Comparison of ENCODE assay signal across 8 mouse cellular contexts in the genomic region with DNA sequence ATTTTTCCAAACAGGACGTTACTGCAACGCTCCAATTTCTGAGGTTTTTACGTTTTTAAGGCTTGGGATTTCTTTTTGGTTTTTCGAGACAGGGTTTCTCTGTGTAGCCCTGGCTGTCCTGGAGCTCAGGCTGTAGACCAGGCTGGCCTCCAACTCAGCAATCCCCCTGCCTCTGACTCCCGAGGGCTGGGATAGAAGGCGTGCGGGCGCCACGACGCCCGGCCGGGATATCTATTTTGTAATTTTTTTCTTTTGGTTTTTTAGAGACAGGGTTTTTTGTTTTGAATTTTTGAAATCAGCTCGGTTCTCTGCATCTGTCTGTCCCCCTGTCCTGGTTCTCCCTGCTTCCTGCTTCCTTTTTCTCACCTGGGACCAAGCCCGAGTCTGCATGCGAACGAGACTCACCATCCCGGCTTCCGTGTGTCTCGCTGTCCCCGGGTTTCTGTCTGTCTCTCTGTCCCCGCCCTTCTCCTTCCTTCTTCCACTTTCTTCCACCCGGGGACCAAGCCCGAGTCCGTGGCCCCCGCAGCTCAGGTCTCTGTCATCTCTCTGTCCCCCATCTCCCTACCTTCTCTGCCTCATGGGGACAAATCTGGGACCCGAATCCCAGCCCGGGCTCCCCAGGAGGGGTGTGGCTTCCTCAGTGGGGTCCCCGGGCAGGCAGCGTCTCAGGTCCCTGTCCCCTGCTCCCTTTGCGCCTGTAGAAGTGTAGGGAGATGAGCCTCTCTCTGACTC. TPM values are rescaled to one million over a fixed set of nuclear protein-coding genes. Genes with fewer than 3 reads are reported as not detected.
DNase-seq lines count a peak whose midpoint lies in the region; ATAC-seq and TF ChIP-seq lines count a peak whose summit lies in the region.
"Not testable (repeated sequence)": the region's sequence is repeated elsewhere in the genome, so short reads cannot be mapped to it uniquely, and the experiment has no call there.

No protein-coding gene starts in this region.

- ATAC-seq in forebrain, embryonic 11.5 days (replicated peaks; ENCODE audit: low FRiP score): peak; percentile 48
- ATAC-seq in heart, embryonic 13.5 days (ENCODE audit: extremely low read depth, insufficient number of reproducible peaks, low FRiP score, low TSS enrichment): peak; percentile 44
- peak; percentile 44 for ATAC-seq in intestine, postnatal 0 days
- ATAC-seq in liver, embryonic 15.5 days (ENCODE audit: insufficient read depth): peak; percentile 37
- ATAC-seq in monocyte, adult 5-6 weeks (replicated peaks; ENCODE audit: insufficient number of reproducible peaks, low FRiP score, low TSS enrichment, poor library complexity, severe bottlenecking): peak; percentile 60
- ATAC-seq in stomach, embryonic 16.5 days (ENCODE audit: insufficient read depth, low FRiP score): peak; percentile 46

- not testable (repeated sequence) for H3K27me3 ChIP-seq in forebrain, embryonic 11.5 days (ENCODE audit: control insufficient read depth, insufficient read depth, low read length); heart, embryonic 13.5 days (replicated peaks); intestine, postnatal 0 days (replicated peaks; ENCODE audit: control insufficient read depth, insufficient read depth, low read length); liver, embryonic 15.5 days; stomach, embryonic 16.5 days (ENCODE audit: control insufficient read depth, insufficient read depth, low read length)

- not testable (repeated sequence) for TF ChIP-seq CTCF in intestine, postnatal 0 days (IDR thresholded peaks at IDR 0.05; ENCODE audit: low read depth)

- not testable (repeated sequence) for H3K9ac ChIP-seq in forebrain, embryonic 11.5 days (ENCODE audit: low read length); heart, embryonic 13.5 days; intestine, postnatal 0 days (ENCODE audit: low read depth, low read length); liver, embryonic 15.5 days; stomach, embryonic 16.5 days (ENCODE audit: low read length)

- H3K27ac ChIP-seq in forebrain, embryonic 11.5 days (ENCODE audit: low read depth, low read length); heart, embryonic 13.5 days (replicated peaks); liver, embryonic 15.5 days (replicated peaks); stomach, embryonic 16.5 days (ENCODE audit: low read length): not testable (repeated sequence)
- 0 out of 2 replicates have a peak overlapping the region, but pooled peaks have one; percentile 16 for H3K27ac ChIP-seq in intestine, postnatal 0 days (ENCODE audit: low read depth, low read length)

- peaks cover 26% of the 10 kb centered on the region; the same call in 1 of the 2 replicates for H3K36me3 ChIP-seq in forebrain, embryonic 11.5 days (ENCODE audit: control insufficient read depth, insufficient read depth, low read length)
- peaks cover 49% of the 10 kb centered on the region for H3K36me3 ChIP-seq in heart, embryonic 13.5 days
- H3K36me3 ChIP-seq in intestine, postnatal 0 days (ENCODE audit: control insufficient read depth, insufficient read depth): peaks cover 16% of the 10 kb centered on the region; the same call in 1 of the 2 replicates
- peaks cover 52% of the 10 kb centered on the region for H3K36me3 ChIP-seq in liver, embryonic 15.5 days (replicated peaks)
- H3K36me3 ChIP-seq in stomach, embryonic 16.5 days (ENCODE audit: control insufficient read depth, insufficient read depth, low read length): peaks cover 21% of the 10 kb centered on the region

- DNase-seq in 3T3-L1 (ENCODE audit: low read depth, low spot score): peak; percentile 33
- peak; percentile 35 for DNase-seq in adrenal gland, postnatal 25 days
- DNase-seq in forebrain, embryonic 11.5 days (ENCODE audit: low spot score): peak; percentile 84

- H3K4me3 ChIP-seq in forebrain, embryonic 11.5 days (ENCODE audit: low read depth, low read length); heart, embryonic 13.5 days; intestine, postnatal 0 days (ENCODE audit: low read depth, low read length); liver, embryonic 15.5 days (replicated peaks); stomach, embryonic 16.5 days (replicated peaks; ENCODE audit: low read length): not testable (repeated sequence)

- 85% methylated on average over 30 of the region's 30 CpGs for WGBS in forebrain, embryonic 11.5 days
- WGBS in heart, embryonic 13.5 days: 82% methylated on average over 30 of the region's 30 CpGs
- 88% methylated on average over 30 of the region's 30 CpGs for WGBS in intestine, postnatal 0 days
- WGBS in liver, embryonic 15.5 days (ENCODE audit: insufficient replicate concordance): 77% methylated on average over 30 of the region's 30 CpGs
- 85% methylated on average over 30 of the region's 30 CpGs for WGBS in stomach, embryonic 16.5 days

- H3K4me2 ChIP-seq in forebrain, embryonic 11.5 days (ENCODE audit: low read depth, low read length, severe bottlenecking); heart, embryonic 13.5 days; intestine, postnatal 0 days (replicated peaks; ENCODE audit: low read depth); liver, embryonic 15.5 days; stomach, embryonic 16.5 days (ENCODE audit: low read depth, low read length): not testable (repeated sequence)

- H3K4me1 ChIP-seq in forebrain, embryonic 11.5 days (replicated peaks; ENCODE audit: control insufficient read depth, insufficient read depth, low read length); heart, embryonic 13.5 days; intestine, postnatal 0 days (replicated peaks; ENCODE audit: control insufficient read depth, insufficient read depth, low read length); liver, embryonic 15.5 days (replicated peaks); stomach, embryonic 16.5 days (ENCODE audit: control insufficient read depth, insufficient read depth, low read length): not testable (repeated sequence)

- peaks cover 22% of the 10 kb centered on the region for H3K9me3 ChIP-seq in forebrain, embryonic 11.5 days (ENCODE audit: control insufficient read depth, low read length)
- peaks cover 41% of the 10 kb centered on the region for H3K9me3 ChIP-seq in heart, embryonic 13.5 days
- peaks cover 17% of the 10 kb centered on the region; the same call in 1 of the 2 replicates for H3K9me3 ChIP-seq in intestine, postnatal 0 days (ENCODE audit: control insufficient read depth)
- H3K9me3 ChIP-seq in liver, embryonic 15.5 days (replicated peaks): not testable (repeated sequence)
- peaks cover 18% of the 10 kb centered on the region for H3K9me3 ChIP-seq in stomach, embryonic 16.5 days (replicated peaks; ENCODE audit: control insufficient read depth, low read length)

RNA-seq across cellular contexts. Expression of gene Gm21887, which starts 9.9 kb away (rescaled TPM):
- total RNA-seq in adrenal gland, postnatal 25 days (2021): 401 and 486 TPM in 2 replicates
- polyA plus RNA-seq in forebrain, embryonic 11.5 days (2014; fragmentation: Nextera tagmentation; extraction: Ambion mirVana): 321 and 384 TPM in 2 replicates
- 101 and 109 TPM in 2 replicates for polyA plus RNA-seq in heart, embryonic 13.5 days (2015; fragmentation: Nextera tagmentation; extraction: Ambion mirVana)
- polyA plus RNA-seq in intestine, postnatal 0 days (2015; fragmentation: Nextera tagmentation; extraction: Ambion mirVana): 46.8 and 66.4 TPM in 2 replicates
- 66.4 and 85.9 TPM in 2 replicates for polyA plus RNA-seq in liver, embryonic 15.5 days (2015; fragmentation: Nextera tagmentation; extraction: Ambion mirVana)
- 32.2 to 120 TPM (median 52.2 TPM) in 3 replicates for total RNA-seq in monocyte, adult 5-6 weeks (2017)
- polyA plus RNA-seq in stomach, embryonic 16.5 days (2015; fragmentation: Nextera tagmentation; extraction: Ambion mirVana): 124 and 172 TPM in 2 replicates

Comparison
In these comparisons a context has a peak if more than half of its experiments do, and no peak if none do; other contexts are left out.
1. DNase-seq: peak in every context shown above with its lines; median percentile 84 in forebrain, embryonic 11.5 days; 35 in adrenal gland, postnatal 25 days; 33 in 3T3-L1.